Mouse (Mus musculus): ENCODE results near the gene Grem1. TPM values are rescaled to one million over a fixed set of nuclear protein-coding genes. Genes with fewer than 3 reads are reported as not detected.
A peak's percentile ranks its signal among the peaks of the same experiment; 100 is the strongest.

Gene Grem1
- total RNA-seq (2021) = under 1 TPM; 0.46 to 0.67 TPM
- long read RNA-seq, experiment 1, full-length matches to known transcripts = 1 of 1 reads
- long read RNA-seq, experiment 1, partial matches to known transcripts = 0 of 1 reads
- long read RNA-seq, experiment 1, other reads (novel, unspliced or antisense) = 0 of 1 reads
- long read RNA-seq, experiment 2 = 0 reads

DNA sequence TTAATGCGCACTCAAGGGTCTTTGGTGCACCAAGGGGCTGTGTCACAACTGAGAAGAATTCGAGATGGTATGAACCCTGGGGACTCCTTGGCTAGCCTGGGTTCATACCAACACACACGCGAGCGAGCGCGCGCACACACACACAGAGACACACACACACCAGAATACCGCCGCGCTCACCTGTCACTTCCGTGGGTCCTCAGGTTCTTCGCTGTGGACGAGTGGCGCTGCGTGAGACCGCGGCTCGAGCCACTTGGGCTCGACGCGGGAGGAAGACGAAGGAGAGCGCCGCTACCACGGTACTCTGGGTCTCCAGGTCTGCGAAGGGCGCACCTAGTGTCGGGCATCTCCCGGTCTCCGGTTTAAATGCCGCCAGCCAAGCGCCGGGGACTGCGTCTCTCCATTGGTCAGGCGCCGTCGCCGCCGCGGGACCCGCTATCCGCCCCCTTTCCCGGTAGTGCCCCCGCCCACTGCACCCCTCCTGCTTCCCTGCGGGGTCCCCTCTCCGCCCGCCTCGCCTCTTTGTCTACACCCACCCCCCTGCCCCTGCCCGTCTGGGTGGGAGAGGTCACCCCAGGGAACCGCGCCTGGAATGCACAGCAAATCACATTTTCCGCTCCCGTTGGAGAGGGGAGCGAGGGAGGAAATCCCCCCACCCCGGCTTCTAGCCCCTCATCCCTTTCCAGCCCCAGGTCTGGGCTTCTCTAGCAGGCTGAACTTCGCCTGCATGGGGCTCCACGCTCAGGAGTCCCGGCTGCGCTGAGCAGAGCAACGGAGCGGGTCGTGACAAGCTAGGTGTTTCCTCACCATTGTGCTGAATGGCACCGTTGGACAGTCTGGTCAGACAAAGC, at the start of gene Grem1:
Gene Grem1, minus strand, starts transcription at position 336 of the 851 bp plus-strand sequence.
- no peak for DNase-seq (ENCODE audit: low spot score in 2 of 2)

DNA sequence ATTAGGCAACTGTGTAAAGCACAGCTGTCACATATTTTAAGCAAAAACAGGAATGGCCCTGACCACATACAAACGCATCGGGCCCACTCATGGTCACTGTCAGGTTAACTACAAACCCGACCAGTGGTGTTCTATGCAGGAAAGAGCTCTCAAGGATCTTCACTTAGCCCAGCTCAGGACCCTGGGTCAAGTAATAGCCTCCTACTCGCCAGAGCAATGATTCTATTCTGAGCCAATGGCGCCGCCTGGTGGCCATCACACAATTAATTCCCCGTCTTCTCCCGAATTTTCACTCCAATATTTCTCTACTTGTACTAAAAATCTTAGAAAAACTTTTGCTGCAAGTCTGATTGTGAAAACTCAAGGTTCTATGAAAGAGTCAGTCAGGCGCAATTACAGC, 49.2 kb upstream of the Grem1 start:
- DNase-seq (ENCODE audit: low spot score in 2 of 2) = peak; percentile 67 to 75

DNA sequence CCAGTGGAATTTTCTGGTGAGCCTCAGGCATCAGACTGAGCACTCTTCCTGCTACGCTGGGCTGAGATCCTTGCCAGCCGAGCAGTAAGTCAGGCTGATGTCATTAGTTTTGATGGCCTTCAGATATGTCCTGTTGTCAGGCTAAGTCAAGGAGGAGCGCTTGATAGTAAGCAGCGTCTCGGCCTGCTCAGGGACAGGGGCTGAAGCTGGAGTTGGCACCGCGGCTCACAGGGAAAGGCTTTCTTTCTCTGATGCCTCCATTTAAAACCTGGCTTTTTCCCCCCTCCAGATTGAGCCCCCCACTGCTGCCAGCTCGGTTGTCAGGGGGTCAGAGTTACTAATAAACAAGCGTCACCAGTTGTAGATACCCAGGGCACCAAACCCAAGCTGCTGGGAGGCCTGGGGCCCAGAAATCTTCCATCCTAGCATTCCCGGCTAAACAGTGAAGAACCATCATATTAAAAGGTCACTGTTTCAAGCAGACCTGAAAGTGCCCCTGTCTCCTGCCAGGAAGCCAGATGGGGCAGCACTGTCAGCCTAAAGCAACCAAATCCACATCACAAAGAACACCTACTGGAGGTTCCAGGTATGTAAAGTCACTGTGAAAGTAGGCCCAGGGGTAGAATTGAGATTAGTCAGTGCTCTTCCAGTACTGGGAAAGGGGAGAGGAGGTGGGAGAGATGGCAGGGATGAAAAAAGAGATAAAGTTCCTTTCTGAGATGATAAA, 48.6 kb upstream of the Grem1 start:
- DNase-seq (ENCODE audit: low spot score in 2 of 2) = peak in 1 of 2 experiments; percentile 40

DNA sequence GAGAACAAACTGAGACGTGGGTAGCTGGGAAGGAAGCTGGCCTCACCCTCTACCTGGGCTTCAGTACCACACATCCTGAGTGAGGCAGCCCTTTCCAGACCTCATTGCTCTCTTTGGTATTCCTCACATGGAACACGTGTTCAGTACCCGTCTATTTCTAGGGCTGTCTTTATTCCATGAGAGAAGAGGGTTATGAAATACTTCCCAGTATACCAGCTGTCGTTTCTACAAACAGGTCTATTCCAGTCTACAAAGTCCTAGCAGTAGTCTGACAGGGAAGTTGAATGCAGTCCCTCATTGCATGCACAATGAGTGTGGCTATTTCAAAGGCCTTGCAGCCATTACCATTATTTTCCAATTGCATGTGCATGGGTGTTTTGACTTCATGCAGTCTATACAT, 47.3 kb upstream of the Grem1 start:
- no peak for DNase-seq (ENCODE audit: low spot score in 2 of 2)

DNA sequence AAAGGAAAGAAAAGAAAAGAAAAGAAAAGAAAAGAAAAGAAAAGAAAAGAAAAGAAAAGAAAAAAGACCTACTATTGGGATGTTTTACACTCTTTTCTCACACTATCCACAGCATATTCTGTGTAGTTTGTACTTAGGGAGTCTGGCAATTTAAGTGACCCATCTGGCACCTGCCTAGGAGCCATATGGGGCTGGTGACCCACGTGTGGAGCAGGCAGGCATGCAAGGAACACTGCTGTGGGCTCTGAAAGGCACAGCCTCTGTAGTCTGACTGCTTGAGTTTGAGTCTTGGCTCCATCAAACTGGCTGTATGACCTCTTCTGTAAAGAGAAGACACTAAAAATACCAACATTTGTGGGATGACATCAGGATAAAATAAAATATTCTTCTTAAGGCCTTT, 45.3 kb upstream of the Grem1 start:
- no peak for DNase-seq (ENCODE audit: low spot score in 2 of 2)

DNA sequence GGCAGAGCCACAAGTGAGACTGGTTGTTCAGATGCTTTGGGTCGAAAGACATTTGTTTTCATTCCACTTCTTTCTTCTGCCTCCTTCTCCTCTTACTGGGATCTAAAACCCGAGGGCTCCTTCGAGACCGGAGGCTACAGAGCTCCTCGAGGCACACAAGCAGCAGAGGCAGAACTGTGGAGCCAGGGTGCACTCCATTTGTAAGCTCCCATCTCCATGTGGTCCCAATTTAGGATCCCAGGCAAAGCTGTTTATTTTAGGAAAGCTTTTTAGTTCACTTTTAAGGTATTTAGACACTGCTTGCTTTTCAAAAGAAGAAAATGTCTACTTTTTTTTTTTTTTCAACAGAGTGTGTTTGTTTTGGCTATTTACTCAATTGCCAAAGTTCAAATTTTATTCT, 42.4 kb upstream of the Grem1 start:
- no peak for DNase-seq (ENCODE audit: low spot score in 2 of 2)

DNA sequence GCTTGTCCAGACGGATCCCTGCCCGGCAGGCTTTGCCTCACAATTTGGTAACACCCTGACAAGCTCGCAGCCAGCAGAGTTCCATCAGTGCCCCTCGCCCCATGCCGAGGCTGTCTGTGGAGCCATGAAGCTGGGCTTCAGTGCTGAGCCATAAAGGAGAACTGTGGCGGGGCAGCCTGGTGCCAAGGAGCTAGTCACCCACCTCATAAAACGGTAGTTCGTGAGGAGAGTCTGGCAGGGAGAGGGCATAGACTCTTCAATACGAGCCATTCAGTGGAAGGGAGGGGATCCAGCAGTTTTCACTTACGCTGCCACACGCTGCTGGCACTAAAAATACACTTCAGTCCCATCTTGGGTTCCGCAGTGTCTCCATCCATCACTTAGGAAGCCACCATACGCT, 40.2 kb upstream of the Grem1 start:
- no peak for DNase-seq (ENCODE audit: low spot score in 2 of 2)

DNA sequence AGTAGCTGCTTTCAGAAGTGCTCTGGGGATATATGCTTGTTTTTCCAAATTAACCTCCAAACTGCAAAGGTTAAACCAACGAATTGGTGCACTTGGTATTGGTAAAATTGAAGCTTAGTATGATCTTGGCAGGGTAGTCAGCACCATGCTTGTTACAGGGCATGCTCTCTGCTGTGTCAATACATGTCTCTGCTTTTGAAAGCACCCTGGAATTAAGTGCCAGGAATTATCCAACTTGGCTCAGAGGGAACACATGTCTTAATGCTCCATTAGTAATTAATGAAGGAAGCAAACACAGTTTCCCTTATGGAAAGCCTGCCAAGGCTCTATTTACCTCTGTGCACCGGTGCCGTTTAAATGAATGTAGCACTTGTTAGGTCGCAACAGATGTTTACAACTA, 36.7 kb upstream of the Grem1 start:
- no peak for DNase-seq (ENCODE audit: low spot score in 2 of 2)

DNA sequence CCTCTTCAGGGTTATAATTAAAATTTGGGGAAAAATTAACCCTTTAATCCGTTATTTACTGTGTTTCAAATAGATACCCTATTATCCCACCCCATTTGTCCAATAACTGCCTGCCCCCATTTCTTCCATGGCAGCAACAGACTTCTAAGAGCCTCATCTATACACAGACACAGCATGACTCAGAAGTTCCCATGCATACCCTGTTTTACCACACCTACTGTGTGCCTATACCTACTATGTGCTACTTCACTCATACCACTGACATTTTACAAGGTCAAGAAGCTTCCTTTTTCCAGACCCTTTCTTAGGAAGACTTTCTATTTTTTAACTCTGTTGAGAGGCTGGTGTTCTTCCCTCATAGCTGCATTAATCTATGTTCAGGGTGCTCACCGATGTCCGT, 35.1 kb upstream of the Grem1 start:
- no peak for DNase-seq (ENCODE audit: low spot score in 2 of 2)

DNA sequence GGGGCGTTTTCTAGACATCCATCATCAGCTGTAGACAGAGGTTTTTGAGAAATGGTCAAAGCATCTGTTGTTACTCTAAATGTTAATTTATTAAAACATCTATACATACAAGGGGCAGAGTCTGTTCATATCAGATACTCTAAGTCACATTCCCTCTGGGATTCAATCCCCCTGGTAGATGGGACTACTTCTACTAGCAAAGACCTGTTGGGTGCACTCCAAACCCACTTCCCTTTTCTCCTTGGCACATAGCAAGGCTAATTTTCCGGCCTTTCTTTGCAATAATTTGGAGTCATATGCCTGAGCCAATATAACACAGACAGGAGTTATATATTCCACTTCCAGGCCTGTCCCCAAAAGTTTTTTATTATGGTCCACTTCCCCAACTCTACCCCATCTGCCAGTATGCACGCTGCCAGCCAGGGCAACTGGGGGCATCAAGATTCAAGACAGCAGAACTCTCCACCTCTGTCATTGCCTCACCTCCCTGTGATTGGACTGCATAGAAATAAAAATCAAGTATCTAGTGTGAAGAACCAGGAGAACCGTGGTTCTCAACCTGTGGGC, 30.5 kb upstream of the Grem1 start:
- DNase-seq (ENCODE audit: low spot score in 2 of 2) = no peak

DNA sequence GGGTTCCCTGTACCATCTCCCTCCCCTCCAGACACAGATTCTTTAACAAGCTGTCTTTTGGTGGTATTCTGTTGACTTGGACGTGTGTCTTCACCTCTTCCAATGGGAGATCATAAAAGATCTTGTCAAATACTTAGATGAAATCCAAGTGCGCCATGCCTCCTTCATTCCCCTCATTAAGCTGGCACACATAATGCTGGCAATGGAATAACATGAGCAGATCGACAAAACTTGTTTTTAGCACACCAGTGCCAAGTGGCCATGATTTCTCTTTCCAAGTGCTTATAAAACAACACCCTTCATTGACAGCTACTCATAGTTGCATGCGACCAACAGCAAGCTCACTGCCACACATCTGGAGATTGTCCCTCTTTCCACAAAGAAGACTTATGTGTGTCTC, 29.4 kb upstream of the Grem1 start:
- DNase-seq (ENCODE audit: low spot score in 2 of 2) = no peak

DNA sequence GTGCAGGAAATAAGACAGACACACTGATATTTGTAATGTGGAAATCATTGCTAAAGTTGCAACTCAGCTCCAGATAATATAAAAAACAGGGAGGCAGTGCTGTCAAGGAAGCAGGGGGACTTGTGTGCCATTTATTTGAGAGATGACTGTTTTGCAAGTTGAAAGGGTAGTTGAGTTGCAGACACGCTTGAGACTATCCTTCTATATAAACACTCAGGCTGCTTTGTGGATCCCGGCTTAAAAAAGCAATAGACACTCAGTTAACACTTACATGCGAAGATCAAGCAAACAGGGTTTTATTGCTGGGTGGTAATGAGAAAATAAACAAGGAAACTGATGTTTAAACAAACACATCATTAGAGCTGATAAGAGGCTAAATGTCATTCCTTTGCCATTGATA, 26.4 kb upstream of the Grem1 start:
- DNase-seq (ENCODE audit: low spot score in 2 of 2) = no peak

DNA sequence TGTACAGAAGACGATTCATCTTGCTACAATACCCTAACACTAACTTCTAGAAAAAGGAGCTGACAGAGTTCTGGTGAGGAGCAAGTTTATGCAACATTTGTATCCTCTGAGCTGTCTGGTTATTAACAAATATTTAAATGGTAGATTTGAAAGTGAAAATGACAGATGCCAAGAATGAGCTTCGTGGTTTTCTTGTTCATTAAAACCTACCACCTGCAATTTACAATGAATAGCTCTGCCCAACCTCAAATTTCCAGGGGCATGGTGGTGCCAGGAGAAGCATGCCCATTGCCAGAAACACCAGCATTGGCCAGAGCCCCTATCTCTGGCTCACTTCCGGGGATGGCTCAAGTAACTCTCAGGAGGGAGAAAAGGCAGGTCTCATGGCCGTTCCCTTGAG, 23.1 kb upstream of the Grem1 start:
- DNase-seq (ENCODE audit: low spot score in 2 of 2) = no peak

DNA sequence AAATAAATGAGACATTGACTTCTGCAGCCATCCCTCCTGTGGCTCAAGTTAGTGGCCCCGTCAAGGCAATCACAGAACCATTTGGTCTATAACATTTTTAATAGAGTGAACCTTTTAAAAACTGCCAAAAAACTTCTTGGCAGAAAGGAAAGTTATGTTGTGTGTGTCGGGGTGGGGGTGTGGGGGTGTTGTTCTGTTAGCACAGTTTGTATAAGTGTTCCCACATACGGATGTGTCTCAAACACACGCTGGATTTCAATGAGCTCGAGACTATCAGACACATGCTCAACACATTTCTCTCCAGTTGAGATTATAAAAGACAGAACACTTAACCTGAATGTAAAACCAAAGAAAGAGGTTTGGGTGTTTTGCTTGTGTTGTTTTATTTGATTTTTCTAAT, 22.7 kb upstream of the Grem1 start:
- no peak for DNase-seq (ENCODE audit: low spot score in 2 of 2)

DNA sequence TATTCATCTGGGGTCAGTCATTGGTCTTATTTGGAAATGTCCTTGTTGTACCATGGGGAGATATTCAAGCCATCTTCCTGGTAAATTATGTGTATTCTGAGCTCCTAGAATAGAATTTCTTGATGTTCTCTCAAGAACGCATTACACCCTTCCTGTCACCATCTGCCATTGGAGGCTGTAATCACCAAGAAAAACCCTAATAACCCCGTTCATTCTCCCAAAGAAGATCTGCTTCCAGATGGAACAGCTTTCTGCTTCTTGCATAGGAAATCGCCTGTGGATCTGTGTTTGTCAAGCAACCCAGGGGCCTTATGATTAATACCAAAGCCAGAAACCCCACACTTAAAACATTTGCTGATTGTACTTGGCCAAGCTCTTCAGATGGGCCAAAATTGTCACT, 20.9 kb upstream of the Grem1 start:
- no peak for DNase-seq (ENCODE audit: low spot score in 2 of 2)

DNA sequence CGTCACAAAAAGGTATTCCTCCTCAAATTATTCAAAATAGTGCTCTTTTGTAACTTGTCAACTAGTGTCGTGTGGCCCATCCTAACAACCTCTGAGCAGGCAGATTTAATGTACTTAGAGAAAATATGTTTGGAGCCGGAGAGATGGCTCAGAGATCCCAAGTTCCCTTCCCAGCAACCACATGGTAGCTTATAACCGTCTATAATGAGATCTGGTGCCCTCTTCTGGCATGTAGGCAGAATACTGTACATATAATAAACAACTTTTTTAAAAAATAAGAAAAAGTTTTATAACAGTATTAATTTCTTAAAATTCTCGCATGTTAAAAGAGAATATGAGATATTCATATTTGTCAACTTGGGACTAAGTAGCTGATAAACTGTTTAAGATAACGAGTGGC, 19.6 kb upstream of the Grem1 start:
- DNase-seq (ENCODE audit: low spot score in 2 of 2) = no peak

DNA sequence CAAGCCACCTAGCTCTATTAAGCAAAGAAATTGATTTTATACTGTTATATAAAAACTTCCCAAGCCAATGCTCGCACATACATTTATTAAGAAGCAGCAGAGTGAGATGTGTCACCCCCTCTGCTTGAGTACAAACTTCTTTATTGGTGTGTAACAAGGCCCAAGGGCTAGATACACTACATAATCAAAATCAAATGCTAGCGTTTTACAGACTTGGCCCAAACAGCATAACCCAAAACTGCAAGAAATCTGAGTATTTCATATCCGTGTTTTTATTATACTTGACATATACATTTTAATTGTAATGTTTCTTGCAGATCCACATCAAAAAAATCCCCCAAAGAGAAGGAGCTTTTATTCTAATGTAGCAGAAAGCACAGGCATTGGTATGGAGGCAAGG, 17.9 kb upstream of the Grem1 start:
- DNase-seq (ENCODE audit: low spot score in 2 of 2) = no peak

DNA sequence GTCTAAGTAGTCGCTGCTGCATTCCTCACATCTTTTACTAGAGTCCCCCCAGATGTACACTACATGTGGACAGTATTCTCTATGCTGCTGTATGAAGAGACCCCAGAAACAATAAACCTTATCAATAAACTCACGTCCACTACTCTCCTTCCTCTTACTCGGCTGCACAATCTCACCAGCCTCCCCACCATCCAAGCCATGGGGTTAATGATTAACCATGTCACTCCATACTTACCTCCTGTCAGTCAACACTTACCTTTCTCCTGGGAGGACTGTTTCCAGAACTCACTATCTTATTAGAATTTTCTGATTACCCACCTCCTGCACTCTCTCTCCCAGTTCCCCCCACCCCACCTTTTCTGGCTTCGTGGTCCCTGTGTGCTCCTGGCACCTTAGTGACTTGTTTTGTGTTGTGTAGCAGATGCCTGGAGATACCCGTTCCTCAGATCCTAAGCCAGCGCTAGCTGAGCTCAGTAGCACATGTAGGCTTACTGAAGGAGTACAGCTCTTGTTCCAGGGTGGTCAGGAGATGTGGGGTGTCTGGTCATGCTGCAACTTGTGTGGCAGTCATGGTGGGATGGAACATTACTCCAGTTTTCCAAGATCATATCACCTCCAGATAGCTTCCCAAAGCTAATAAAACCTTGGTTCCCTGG, 15.8 kb upstream of the Grem1 start:
- no peak for DNase-seq (ENCODE audit: low spot score in 2 of 2)

DNA sequence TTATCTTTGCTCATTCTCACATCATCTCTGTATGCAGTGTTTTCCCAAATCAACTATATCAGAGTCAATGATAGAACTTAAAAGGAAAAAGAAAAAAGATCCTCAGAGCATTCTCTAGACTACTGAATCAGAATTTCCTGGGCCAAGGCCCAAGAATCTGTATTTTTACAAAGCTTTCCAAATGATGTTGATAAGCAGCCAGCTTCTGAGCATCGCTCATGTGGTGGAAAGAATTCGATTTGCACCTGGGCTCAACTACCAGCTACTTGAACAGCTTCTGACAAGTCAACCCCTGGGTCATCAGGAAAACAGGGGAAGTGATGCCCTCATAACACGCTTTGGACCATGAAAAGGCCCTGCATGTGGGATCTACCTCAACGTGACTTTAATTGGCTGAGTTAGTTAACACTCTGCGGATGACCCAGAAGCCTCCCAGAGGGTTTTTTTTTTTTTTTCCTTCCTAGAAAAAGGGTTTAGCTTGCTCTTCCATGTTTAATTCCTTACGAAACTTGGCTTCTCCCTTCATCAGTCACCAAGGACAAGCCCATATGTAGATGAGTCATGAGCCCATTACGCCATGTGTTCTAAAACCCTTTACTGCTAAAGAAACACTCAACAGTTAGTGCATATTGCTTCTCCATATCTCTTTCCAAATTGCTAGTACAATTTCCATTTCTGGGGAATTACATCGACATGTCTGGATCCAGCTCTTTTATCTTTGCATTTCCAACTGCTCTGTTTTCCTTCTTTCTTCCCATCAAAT, 10.3 kb upstream of the Grem1 start:
- DNase-seq (ENCODE audit: low spot score in 2 of 2) = no peak

DNA sequence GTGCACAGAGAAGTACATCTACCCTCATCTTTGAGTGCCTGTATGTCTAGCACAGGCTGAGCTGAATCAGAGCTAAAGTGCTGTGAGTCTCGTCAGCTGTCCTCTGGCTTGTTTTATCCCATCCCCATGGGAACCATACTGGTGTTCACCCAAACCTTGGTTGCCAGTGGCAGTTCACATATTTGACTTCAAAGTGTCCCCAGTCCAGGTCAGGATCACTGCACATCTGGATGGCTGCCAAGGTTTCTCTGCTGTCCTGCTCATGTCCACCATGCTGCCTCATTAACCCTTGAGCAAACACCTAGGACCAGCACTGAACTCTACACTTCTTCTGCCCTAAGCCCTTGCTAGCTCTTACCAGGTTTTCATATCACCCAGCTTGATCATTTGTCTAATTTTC, 7.4 kb upstream of the Grem1 start:
- DNase-seq (ENCODE audit: low spot score in 2 of 2) = no peak

DNA sequence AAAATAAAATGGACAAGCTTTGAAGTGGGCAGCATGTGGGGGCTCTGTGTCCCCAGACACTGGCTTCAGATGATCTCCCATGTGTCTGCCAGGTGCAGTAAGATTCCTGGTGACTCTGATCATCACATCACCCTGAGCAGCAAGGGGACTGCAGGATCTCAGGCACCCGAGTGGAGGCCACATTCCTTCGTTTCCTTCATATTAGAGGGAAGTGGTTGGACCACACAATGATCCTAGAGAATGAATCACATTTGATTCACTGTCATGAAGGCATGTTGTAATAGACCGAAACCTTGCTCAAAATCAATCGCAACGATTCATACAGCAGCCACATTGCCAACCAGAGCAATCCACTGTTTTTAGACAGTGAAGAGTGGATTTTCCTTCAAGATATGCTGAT, 6.5 kb upstream of the Grem1 start:
- no peak for DNase-seq (ENCODE audit: low spot score in 2 of 2)
